Mouse (Mus musculus) spleen, adult 2 months (tissue): ENCODE results near the gene Serpina3b.

Source experiments
- CTCF ChIP-seq: fragments of 200-500 bp; IDR thresholded peaks from 2 replicates; pipeline ENCODE4 v1.5.1; 2011; ENCODE audit warnings: mild to moderate bottlenecking, inconsistent platforms; ENCODE audit not compliant: insufficient read depth, insufficient read length, insufficient replicate concordance; ENCODE audit errors: extremely low read depth
- POLR2A ChIP-seq: fragments of 200-500 bp; IDR thresholded peaks from 2 replicates; pipeline ENCODE4 v1.6.1; 2011; ENCODE audit warnings: low read depth, low read length, inconsistent platforms

GRCm38 (mm10) chr12:104138216-104138615, 10.4 kb downstream of the Serpina3b start:
- TF ChIP-seq POLR2A (no peak), CTCF (no peak)
